Mouse (Mus musculus) megakaryocyte-erythroid progenitor cell, adult 5 weeks (primary cell): ENCODE measurements around the gene Htra2. TPM values are rescaled to one million over a fixed set of nuclear protein-coding genes. Genes with fewer than 3 reads are reported as not detected.

ENCODE experiments used
- polyA plus RNA-seq: library from polyadenylated mRNA; stranded (reverse); fragments of >175 nt; gene quantifications from 2 replicates; pipeline ENCODE4 v1.2.3, GENCODE M21; 2012

Htra2 gene
- 96.6 and 98.0 TPM in 2 replicates for polyA plus RNA-seq

DNA sequence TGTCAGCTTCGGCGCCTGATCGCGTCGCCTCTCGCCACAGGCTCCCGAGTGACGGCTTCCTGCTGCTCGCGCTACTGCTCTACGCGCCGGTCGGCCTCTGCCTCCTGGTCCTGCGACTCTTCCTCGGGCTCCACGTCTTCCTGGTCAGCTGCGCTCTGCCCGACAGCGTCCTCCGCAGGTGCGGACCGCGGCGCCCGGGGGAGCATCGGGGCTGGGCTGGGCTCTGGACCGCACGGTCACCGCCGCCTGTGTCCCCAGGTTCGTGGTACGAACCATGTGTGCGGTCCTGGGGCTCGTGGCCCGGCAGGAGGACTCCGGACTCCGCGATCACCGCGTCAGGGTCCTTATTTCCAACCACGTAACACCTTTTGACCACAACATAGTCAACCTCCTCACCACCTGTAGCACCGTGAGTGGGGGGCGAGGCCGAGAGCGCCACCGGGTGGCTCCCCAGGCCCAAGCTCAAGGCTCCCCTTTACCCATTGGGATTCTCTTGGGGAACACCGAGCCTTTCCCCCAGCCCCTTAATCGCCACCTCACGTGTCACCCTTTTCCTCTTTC lies at the start of gene Htra2:
Htra2 (minus strand) TSS at position 403 of the 561 bp plus-strand sequence.

DNA sequence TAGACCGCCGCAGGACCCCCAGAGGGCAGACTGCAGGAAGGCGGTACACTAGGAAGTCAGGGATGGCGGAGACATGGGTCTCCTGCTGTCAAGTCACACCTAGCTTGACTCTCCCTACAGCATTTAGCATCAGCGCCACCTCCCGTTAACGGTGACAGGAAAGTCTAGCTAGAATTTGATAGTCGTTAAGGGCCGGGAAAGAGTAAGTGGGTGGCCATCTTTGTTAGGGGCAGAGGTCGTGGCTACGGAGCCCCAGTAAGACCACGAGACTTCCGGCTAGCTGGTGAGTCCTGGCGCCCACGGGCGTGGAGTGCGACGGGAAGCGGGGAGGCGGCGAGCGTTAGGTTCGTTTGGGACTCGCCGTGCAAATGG lies 46.2 kb upstream of the Htra2 start, which contains the start of the genes Ccdc142 and Gm42688:
Ccdc142 (plus strand) TSS at position 286 of the 372 bp plus-strand sequence.
Gm42688 (plus strand) TSS at position 302 of the 372 bp plus-strand sequence.

DNA sequence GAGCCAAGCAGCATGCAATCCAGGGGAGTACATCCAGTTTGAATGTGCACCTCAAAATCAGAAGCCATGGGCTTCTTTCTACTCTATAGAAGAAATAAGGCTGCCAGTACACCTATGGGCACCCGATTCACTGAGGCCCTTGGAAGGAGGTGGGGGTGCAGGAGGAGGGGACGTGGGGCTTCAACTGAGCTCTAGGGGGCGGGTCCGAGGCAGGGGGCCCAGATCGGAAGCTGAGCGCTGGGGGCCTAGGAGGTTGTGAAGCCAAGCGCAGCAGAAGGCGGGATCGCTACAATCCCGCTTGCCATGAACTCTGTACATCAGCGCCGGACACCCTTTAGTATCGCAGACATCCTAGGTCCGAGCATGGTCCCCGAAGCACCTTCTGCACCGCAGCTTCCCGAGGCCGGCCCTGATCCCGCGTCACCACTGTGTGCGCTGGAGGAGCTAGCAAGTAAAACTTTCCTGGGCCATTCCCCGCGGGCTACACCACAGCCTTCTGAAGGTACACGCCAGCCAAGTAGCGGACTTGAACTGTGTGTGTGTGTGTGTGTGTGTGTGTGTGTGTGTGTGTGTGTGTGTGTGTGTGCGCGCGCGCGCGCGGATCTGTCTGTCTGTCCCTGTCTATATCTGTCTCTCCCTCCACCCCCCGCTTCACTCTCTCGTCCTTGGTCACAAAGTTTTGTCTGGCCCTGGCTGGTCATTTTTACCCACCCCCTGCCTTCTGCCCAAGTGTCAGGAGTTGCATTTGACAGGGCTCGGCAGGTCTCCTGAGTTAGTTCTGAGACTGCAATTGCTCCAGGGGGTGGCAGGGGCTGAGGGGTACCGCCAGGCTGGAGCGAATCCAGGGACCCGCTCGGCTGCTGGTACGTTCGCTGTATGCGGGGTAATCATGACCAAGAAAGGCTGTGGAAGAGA lies 31.3 kb upstream of the Htra2 start, which contains the start of gene Lbx2:
Lbx2 (plus strand) TSS at position 247 of the 915 bp plus-strand sequence.

DNA sequence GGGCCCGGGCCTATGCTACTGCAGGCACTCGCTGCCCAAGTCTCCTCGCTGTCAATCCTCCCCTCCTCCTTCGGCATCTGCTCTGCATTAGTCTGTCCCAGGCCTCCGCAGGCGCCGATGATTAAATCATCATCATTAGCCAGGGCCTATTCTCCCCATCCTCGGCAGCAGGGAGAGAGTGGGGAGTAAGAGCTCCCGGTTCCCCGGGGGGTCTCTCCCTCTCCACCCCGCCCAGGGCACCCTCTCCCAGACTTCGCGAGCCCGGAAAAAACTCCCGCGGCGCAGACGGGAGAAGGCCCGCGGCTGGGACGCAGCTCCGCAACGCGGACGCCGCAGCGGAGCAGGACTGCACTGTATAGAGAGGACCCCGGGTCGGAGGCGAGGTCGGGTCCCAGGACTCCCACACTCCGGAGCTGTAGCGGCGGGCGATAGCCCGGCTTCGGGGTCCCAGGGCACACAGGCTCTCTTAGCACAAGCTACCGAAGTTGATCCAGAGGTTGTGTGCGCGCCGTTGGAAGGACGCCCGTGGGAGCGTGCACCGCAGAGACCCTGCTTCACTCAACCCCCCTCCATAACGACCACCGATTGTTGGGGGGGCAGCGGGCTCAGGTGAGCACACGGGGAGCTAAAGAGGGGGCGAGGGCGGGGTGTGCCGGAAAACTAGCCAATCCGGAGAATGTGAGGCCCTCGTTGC lies 22.7 kb upstream of the Htra2 start, which contains the start of gene Pcgf1:
Pcgf1 (plus strand) TSS at position 240 of the 694 bp plus-strand sequence.

GRCm38 (mm10) chr6:83070247-83070310 lies 15.0 kb upstream of the Htra2 start, which contains the start of gene Tlx2:
Gene Tlx2, minus strand, starts transcription at chr6:83070293.

GRCm38 (mm10) chr6:83057790-83058189 lies 2.7 kb upstream of the Htra2 start, which contains the start of gene Dqx1:
Gene Dqx1, plus strand, starts transcription at chr6:83057844.

DNA sequence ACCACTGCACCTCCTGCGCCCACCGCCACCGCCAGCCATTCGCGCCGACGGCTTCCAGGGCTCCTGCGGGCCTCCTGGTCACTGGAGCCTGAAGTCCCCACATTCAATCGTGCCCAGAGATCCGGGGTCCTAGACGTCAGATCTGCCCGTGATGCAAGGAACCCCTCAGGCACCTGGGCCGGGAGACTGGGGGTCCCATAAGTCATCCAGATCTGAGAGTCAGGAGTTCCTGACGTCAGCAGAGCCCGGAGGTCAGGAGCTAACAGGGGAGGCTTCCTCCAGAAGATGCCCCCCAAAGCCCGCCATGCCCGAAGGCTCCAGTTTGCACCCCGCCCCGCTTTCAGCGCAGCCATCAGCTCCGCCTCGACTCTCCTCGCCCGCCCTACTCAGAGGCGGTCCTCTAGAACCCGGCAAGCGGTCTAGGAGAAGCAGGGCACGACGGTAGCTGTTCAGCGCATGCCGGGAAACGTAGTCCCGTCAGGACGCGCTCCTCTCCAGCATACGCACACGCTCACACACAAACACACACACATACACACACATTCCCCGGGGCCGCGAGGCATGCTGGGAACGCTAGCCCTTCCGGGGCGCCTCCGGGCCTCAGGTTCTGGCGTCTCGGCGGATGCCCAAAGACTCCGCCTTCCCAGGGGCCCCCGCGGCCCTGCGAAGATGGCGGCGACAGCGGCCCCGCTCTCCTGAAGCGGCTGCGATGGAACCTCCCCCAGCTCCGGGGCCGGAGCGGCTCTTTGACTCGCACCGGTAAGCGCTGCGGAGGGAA lies 810 bp downstream of the Htra2 start, which contains the start of gene Aup1:
Aup1 (plus strand) TSS at position 448 of the 778 bp plus-strand sequence.

DNA sequence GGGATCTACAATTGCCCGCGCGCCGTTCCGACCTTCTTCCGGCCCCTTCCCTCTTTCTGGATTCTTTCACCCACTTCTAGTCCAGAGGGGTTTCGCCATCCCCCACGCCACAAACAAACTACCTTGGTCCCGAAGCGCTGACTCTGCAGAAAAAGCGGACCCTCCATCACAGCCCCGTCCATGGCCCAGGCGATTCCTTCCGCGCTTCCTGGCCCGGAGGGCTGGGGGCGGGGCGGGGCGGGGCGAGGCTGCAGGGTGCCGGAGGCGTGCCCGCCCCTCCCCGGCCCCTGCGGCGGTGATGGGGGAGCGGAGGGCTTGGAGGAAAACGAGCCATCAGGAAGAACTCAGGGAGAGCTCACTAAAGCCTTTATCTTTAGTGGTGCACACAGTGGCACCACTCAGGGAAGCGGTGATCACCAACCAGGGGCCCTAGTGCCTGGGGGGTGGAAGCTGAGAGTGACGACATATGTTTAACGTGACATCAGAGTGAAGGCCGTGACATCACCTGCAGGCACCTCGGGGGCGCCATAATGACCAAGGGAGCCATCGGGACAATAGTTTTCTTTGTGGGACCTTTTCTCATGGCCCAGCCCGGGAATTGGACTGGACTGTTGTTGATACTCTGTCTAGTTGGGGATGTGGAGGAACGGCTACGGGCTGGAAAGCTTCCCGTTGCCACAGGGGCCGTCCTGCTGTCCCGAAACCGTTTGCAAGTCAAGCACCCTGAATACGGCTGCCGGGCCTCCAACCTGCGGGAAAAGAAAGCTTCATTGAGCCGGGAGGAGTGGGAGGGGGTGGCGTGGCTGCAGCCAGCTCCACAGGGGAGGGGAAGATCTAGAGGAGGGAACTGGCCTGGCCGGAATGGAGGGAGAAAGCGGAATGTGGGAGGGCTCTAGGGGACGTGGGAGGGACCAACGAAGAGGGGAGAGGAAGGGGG lies 21.6 kb downstream of the Htra2 start, which contains the start of the genes Dok1 and Loxl3:
Dok1 (minus strand) TSS at position 223 of the 937 bp plus-strand sequence.
Loxl3 (plus strand) TSS at position 925 of the 937 bp plus-strand sequence.

Other genes with a start within 250 kb of the Htra2 start
- 0.47 and 0.49 TPM in 2 replicates for gene Sema4f, start 115.5 kb downstream of the Htra2 start, polyA plus RNA-seq
- 4.4 and 6.4 TPM in 2 replicates for gene M1ap, start 108.4 kb downstream of the Htra2 start, polyA plus RNA-seq
- 83.5 and 86.6 TPM in 2 replicates for gene Dok1, start 21.8 kb downstream of the Htra2 start, polyA plus RNA-seq
- gene Loxl3, start 21.1 kb downstream of the Htra2 start, polyA plus RNA-seq: 0.40 and 0.58 TPM in 2 replicates
- gene Aup1, start 752 bp downstream of the Htra2 start, polyA plus RNA-seq: 985 and 1,115 TPM in 2 replicates
- gene Dqx1, start 2.6 kb upstream of the Htra2 start, polyA plus RNA-seq: 0.50 and 0.96 TPM in 2 replicates
- gene Tlx2, start 15.0 kb upstream of the Htra2 start, polyA plus RNA-seq: not detected in 2 replicates
- gene Pcgf1, start 22.6 kb upstream of the Htra2 start, polyA plus RNA-seq: 8.0 and 8.6 TPM in 2 replicates
- 0.29 and 0.54 TPM in 2 replicates for gene Lbx2, start 31.1 kb upstream of the Htra2 start, polyA plus RNA-seq
- gene Ccdc142, start 46.3 kb upstream of the Htra2 start, polyA plus RNA-seq: 7.9 and 8.7 TPM in 2 replicates
- 4.3 and 4.9 TPM in 2 replicates for gene Gm42688, start 46.3 kb upstream of the Htra2 start, polyA plus RNA-seq
- gene Mrpl53, start 53.8 kb upstream of the Htra2 start, polyA plus RNA-seq: 37.3 and 44.4 TPM in 2 replicates
- gene Mogs, start 60.2 kb upstream of the Htra2 start, polyA plus RNA-seq: 188 and 205 TPM in 2 replicates
- gene Wbp1, start 66.3 kb upstream of the Htra2 start, polyA plus RNA-seq: 60.5 and 62.6 TPM in 2 replicates
- gene Ino80b, start 70.2 kb upstream of the Htra2 start, polyA plus RNA-seq: 241 and 250 TPM in 2 replicates
- gene Rtkn, start 80.2 kb upstream of the Htra2 start, polyA plus RNA-seq: 16.5 and 24.1 TPM in 2 replicates
- gene Wdr54, start 101.1 kb upstream of the Htra2 start, polyA plus RNA-seq: 0.34 TPM in 1 of 2 replicates, not detected in the other
- 0.07 and 0.10 TPM in 2 replicates for gene 1700003E16Rik, start 101.1 kb upstream of the Htra2 start, polyA plus RNA-seq
- gene Dctn1, start 110.6 kb upstream of the Htra2 start, polyA plus RNA-seq: 242 and 327 TPM in 2 replicates
- 0.46 and 0.62 TPM in 2 replicates for gene Slc4a5, start 164.6 kb upstream of the Htra2 start, polyA plus RNA-seq